Mouse (Mus musculus) layer of hippocampus, adult 2 months (tissue): ENCODE results near the gene Phf20. TPM values are rescaled to one million over a fixed set of nuclear protein-coding genes. Genes with fewer than 3 reads are reported as not detected.
"Not testable (repeated sequence)": the region's sequence is repeated elsewhere in the genome, so short reads cannot be mapped to it uniquely, and the experiment has no call there.

Experiments
- DNase-seq, 2 experiments: peaks; one replicate each; pipeline ENCODE4 v3.0.0; 2022; ENCODE audit warnings: low spot score in 2 of 2
- H3K27ac ChIP-seq: fragments of 200-600 bp; 2 replicates; pipeline ENCODE4 v1.8.1; 2022
- H3K4me3 ChIP-seq: fragments of 200-600 bp; 2 replicates; pipeline ENCODE4 v1.8.1; 2022; ENCODE audit warnings: mild to moderate bottlenecking
- CTCF ChIP-seq: fragments of 200-600 bp; conservative IDR thresholded peaks from 2 replicates; pipeline ENCODE4 v1.8.1; 2022; ENCODE audit warnings: antibody characterized with exemption, mild to moderate bottlenecking, moderate library complexity
- total RNA-seq, 2 experiments: library from RNA; stranded (reverse); gene quantifications; 2 replicates each; pipeline ENCODE4 v1.2.3; 2021

The Phf20 gene
- total RNA-seq, 2 experiments from 2014 or later, result 106 to 116 TPM

GRCm38 (mm10) chr2:156217786-156218185, 21.5 kb downstream of the Phf20 start:
- Histone ChIP-seq H3K4me3 (no peak overlapping the region), H3K27ac (peak overlapping the region; percentile 7; the same call in 1 of the 2 replicates)
- no peak for DNase-seq
- TF ChIP-seq CTCF, result no peak

- Histone ChIP-seq H3K4me3 (no peak overlapping the region), H3K27ac (peak overlapping the region; percentile 75)
- TF ChIP-seq CTCF, result no peak
- no peak for DNase-seq
Observed at GRCm38 (mm10) chr2:156222100-156222499, 25.8 kb downstream of the Phf20 start.

- H3K4me3 ChIP-seq, result no peak overlapping the region
- TF ChIP-seq CTCF, result no peak
- DNase-seq, result no peak
- peak overlapping the region; percentile 79 for H3K27ac ChIP-seq
Observed at GRCm38 (mm10) chr2:156224043-156224442, 27.8 kb downstream of the Phf20 start.

- H3K4me3 ChIP-seq, result no peak overlapping the region
- no peak overlapping the region for H3K27ac ChIP-seq
- no peak for TF ChIP-seq CTCF
- no peak for DNase-seq
Observed at GRCm38 (mm10) chr2:156227689-156228088, 31.4 kb downstream of the Phf20 start.

- no peak overlapping the region for H3K27ac ChIP-seq
- DNase-seq, result no peak
- no peak overlapping the region for H3K4me3 ChIP-seq
- TF ChIP-seq CTCF, result no peak
Observed at GRCm38 (mm10) chr2:156229171-156229570, 32.9 kb downstream of the Phf20 start.

- TF ChIP-seq CTCF, result no peak
- H3K27ac ChIP-seq, result peak overlapping the region; percentile 90
- no peak for DNase-seq
Observed at GRCm38 (mm10) chr2:156231340-156231739, 35.1 kb downstream of the Phf20 start.

GRCm38 (mm10) chr2:156233275-156233948, 37.1 kb downstream of the Phf20 start:
- DNase-seq, result peak; percentile 83 to 91
- no peak overlapping the region for H3K4me3 ChIP-seq
- TF ChIP-seq CTCF, result no peak
- peak overlapping the region; percentile 90 for H3K27ac ChIP-seq

More at GRCm38 (mm10) chr2:156231340-156231739, 35.1 kb downstream of the Phf20 start:
- no peak overlapping the region for H3K4me3 ChIP-seq

GRCm38 (mm10) chr2:156234016-156234415, 37.8 kb downstream of the Phf20 start:
- not testable (repeated sequence) for DNase-seq, H3K4me3 ChIP-seq
- peak overlapping the region; percentile 90 for H3K27ac ChIP-seq

GRCm38 (mm10) chr2:156235847-156236246, 39.6 kb downstream of the Phf20 start:
- peak overlapping the region; percentile 90 for H3K27ac ChIP-seq

GRCm38 (mm10) chr2:156241662-156242061, 45.4 kb downstream of the Phf20 start:
- peak overlapping the region; percentile 81 for H3K27ac ChIP-seq
- DNase-seq, result peak in 1 of 2 experiments; percentile 51
- no peak overlapping the region for H3K4me3 ChIP-seq
- no peak for TF ChIP-seq CTCF

More at GRCm38 (mm10) chr2:156235847-156236246, 39.6 kb downstream of the Phf20 start:
- no peak overlapping the region for H3K4me3 ChIP-seq
- peak; percentile 63 for TF ChIP-seq CTCF
- peak; percentile 35 to 50 for DNase-seq

- no peak for DNase-seq
- Histone ChIP-seq H3K27ac (peak overlapping the region; percentile 63; the same call in 1 of the 2 replicates), H3K4me3 (no peak overlapping the region)
- no peak for TF ChIP-seq CTCF
Observed at GRCm38 (mm10) chr2:156243011-156243410, 46.7 kb downstream of the Phf20 start.

- no peak for TF ChIP-seq CTCF
Observed at GRCm38 (mm10) chr2:156247599-156247998, 51.3 kb downstream of the Phf20 start.

GRCm38 (mm10) chr2:156250761-156251160, 54.5 kb downstream of the Phf20 start:
- DNase-seq, result no peak
- Histone ChIP-seq H3K4me3 (no peak overlapping the region), H3K27ac (peak overlapping the region; percentile 1; the same call in 1 of the 2 replicates)
- TF ChIP-seq CTCF, result no peak

More at GRCm38 (mm10) chr2:156247599-156247998, 51.3 kb downstream of the Phf20 start:
- Histone ChIP-seq H3K4me3 (no peak overlapping the region), H3K27ac (no peak overlapping the region; the same call in 1 of the 2 replicates)
- no peak for DNase-seq

- no peak for DNase-seq
- no peak overlapping the region for H3K4me3 ChIP-seq
Observed at GRCm38 (mm10) chr2:156251291-156251690, 55.0 kb downstream of the Phf20 start.

More at GRCm38 (mm10) chr2:156251291-156251690, 55.0 kb downstream of the Phf20 start:
- H3K27ac ChIP-seq, result peak overlapping the region; percentile 1; the same call in 1 of the 2 replicates
- no peak for TF ChIP-seq CTCF
